Mouse (Mus musculus) embryonic facial prominence, embryonic 11.5 days (tissue): ENCODE results near the gene Szrd1. TPM values are rescaled to one million over a fixed set of nuclear protein-coding genes. Genes with fewer than 3 reads are reported as not detected.
A peak's percentile ranks its signal among the peaks of the same experiment; 100 is the strongest.

Experiments
- ATAC-seq: fragments of 200-750 bp; cut with Nextera tagmentation; replicated peaks from 2 replicates; pipeline ENCODE4 v1.8.0; 2017; ENCODE audit warnings: low read depth; ENCODE audit not compliant: insufficient number of reproducible peaks, low FRiP score, low TSS enrichment
- DNase-seq: peaks from one replicate; pipeline ENCODE4 v3.0.0-alpha.2; 2015; ENCODE audit warnings: low spot score
- H3K27ac ChIP-seq: fragments of 300-500 bp; sonication (generic); replicated peaks from 2 replicates; pipeline ENCODE4 v1.5.1; 2014; ENCODE audit warnings: mild to moderate bottlenecking, low read depth, low read length, control low read depth
- H3K27me3 ChIP-seq: fragments of 300-500 bp; sonication (generic); 2 replicates; pipeline ENCODE4 v1.6.1; 2014; ENCODE audit warnings: mild to moderate bottlenecking, low read length, moderate library complexity, mixed read lengths; ENCODE audit not compliant: control insufficient read depth, insufficient read depth
- H3K36me3 ChIP-seq: fragments of 300-500 bp; sonication (generic); replicated peaks from 2 replicates; pipeline ENCODE4 v1.6.1; 2014; ENCODE audit warnings: low read depth, mild to moderate bottlenecking, low read length, moderate library complexity, mixed read lengths; ENCODE audit not compliant: control insufficient read depth, insufficient read depth
- H3K4me1 ChIP-seq: fragments of 300-500 bp; sonication (generic); 2 replicates; pipeline ENCODE4 v1.6.1; 2014; ENCODE audit warnings: low read length, mixed read lengths; ENCODE audit not compliant: control insufficient read depth, insufficient read depth
- H3K4me2 ChIP-seq: fragments of 300-500 bp; sonication (generic); 2 replicates; pipeline ENCODE4 v1.6.1; 2014; ENCODE audit warnings: low read depth, mild to moderate bottlenecking, control low read depth, low read length, moderate library complexity
- H3K4me3 ChIP-seq: fragments of 300-500 bp; sonication (generic); 2 replicates; pipeline ENCODE4 v1.5.1; 2014; ENCODE audit warnings: low read depth, low read length, control low read depth
- H3K9ac ChIP-seq: fragments of 300-500 bp; sonication (generic); replicated peaks from 2 replicates; pipeline ENCODE4 v1.6.1; 2014; ENCODE audit warnings: mild to moderate bottlenecking, control low read depth, low read length
- H3K9me3 ChIP-seq: fragments of 300-500 bp; sonication (generic); replicated peaks from 2 replicates; pipeline ENCODE4 v1.6.1; 2016; ENCODE audit warnings: mild to moderate bottlenecking, low read length, inconsistent platforms, mixed read lengths; ENCODE audit not compliant: control insufficient read depth
- WGBS: fragments of 180-500 bp; shearing (Covaris S2); extraction: QIAGEN DNeasy Blood & Tissue Kit; methylation state at CpG from one replicate; pipeline ENCODE4 v1.1.7; 2014; 5-methylcytosine and 5-hydroxymethylcytosine counted together
- polyA plus RNA-seq: library from polyadenylated mRNA; unstranded; fragments of >200 nt; fragmentation: Nextera tagmentation; extraction: Ambion mirVana; gene quantifications from 2 replicates; pipeline ENCODE4 v1.2.1, GENCODE M21; 2014

Szrd1 gene
- polyA plus RNA-seq, 1 experiment from 2014 or later: 36.6 TPM

DNA sequence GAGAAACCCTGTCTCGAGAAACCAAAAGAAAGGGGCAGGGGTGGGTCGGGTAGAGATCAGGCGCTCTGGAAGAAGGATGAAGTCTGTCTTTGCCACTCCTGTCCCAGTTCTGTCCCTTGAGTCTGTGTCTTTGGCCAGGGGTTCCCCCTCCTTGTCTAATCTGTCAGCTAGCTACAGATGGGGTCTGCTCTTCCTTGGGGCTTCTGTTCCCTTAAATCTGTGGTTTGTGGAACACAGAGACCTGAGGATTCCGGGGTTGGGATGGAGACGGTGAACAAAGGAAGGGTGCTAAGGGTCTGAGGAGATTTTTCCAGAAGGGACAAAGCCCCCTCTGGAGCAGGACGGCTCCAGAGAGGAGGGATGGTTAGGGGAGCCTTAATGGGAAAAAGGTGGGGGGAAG, 51.5 kb downstream of the Szrd1 start, which contains the start of gene Spata21:
Gene Spata21 (plus strand): TSS at position 301 of the 400 bp plus-strand sequence.
- ATAC-seq (no peak), DNase-seq (no peak)
- Histone ChIP-seq H3K4me1 (no peaks in the 10 kb centered on the region), H3K9ac (no peak within 1 kb of the TSS; the same call in 1 of the 2 replicates), H3K4me3 (no peak within 1 kb of the TSS), H3K27me3 (no peaks in the 10 kb centered on the region), H3K4me2 (no peak within 1 kb of the TSS), H3K36me3 (no peaks in the 10 kb centered on the region), H3K27ac (no peak within 1 kb of the TSS), H3K9me3 (no peaks in the 10 kb centered on the region)
- WGBS: 74% methylated on average over 6 of the region's 6 CpGs

- H3K4me1 ChIP-seq: no peaks in the 10 kb centered on the region
- no peak overlapping the region for H3K4me3 ChIP-seq
- WGBS: 74% methylated on average over 10 of the region's 10 CpGs
- no peaks in the 10 kb centered on the region for H3K9me3 ChIP-seq
- H3K4me2 ChIP-seq: no peak overlapping the region
- H3K9ac ChIP-seq: no peak overlapping the region
- no peaks in the 10 kb centered on the region for H3K27me3 ChIP-seq
- no peak for DNase-seq
- H3K36me3 ChIP-seq: no peaks in the 10 kb centered on the region
- no peak overlapping the region for H3K27ac ChIP-seq
- no peak for ATAC-seq
Measured at GRCm38 (mm10) chr4:141086862-141087261, 52.7 kb downstream of the Szrd1 start.

- ATAC-seq (no peak), DNase-seq (no peak)
- 70% methylated on average over 18 of the region's 18 CpGs for WGBS
- Histone ChIP-seq H3K27me3 (no peaks in the 10 kb centered on the region), H3K9ac (no peak overlapping the region), H3K36me3 (no peaks in the 10 kb centered on the region), H3K4me3 (no peak overlapping the region), H3K27ac (no peak overlapping the region), H3K4me1 (no peaks in the 10 kb centered on the region), H3K9me3 (no peaks in the 10 kb centered on the region), H3K4me2 (no peak overlapping the region)
Measured at GRCm38 (mm10) chr4:141078510-141079137, 61.0 kb downstream of the Szrd1 start.

- Histone ChIP-seq H3K27ac (no peak within 1 kb of the TSS), H3K9me3 (no peaks in the 10 kb centered on the region), H3K4me1 (no peaks in the 10 kb centered on the region), H3K4me2 (peak within 1 kb of the TSS; percentile 91), H3K4me3 (peak within 1 kb of the TSS; percentile 89), H3K27me3 (no peaks in the 10 kb centered on the region), H3K9ac (peak within 1 kb of the TSS; percentile 83), H3K36me3 (no peaks in the 10 kb centered on the region)
- ATAC-seq (peak; percentile 95), DNase-seq (peak; percentile 98)
- under 1% methylated on average over 67 of the region's 67 CpGs for WGBS
Measured at GRCm38 (mm10) chr4:141077681-141078509, 61.7 kb downstream of the Szrd1 start, which contains the start of gene Necap2. Necap2 (minus strand) TSS chr4:141078357.

DNA sequence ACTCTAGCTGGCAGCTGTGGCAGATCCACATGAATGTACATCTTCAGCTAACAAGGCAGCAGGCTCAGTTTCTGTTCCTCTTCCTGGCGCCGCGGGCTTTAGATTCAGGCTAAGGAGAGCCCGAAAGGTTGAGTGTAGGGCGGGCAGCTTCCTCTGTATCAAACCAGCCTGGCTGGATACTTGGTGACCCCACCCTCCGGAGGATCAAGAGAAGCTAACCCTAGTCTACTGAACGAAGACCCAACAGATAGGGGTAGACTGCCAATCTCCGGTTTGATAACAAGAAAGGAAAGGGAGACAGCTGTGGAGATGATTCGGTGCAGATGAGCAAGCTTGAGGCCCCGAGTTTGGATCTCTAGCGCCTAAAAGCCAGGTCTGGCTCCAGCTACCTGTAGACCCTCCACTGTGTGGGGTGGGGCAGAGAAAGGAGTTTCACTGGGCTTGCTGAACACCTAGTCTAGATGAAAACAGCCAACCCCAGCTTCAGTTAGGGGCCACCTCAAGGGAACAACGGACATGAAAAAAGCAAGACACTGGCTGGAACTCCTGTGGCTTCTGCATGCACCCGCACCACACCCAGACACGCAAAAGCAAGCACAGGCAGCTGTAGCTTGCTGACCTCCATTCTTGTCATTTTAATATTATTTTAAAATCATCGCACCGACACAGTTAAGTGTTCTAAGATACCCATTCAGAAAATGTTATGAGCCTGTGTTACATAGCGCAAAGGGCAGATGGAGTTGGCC, 62.6 kb downstream of the Szrd1 start:
- H3K9ac ChIP-seq: peak overlapping the region; percentile 83
- no peaks in the 10 kb centered on the region for H3K4me1 ChIP-seq
- H3K4me2 ChIP-seq: peak overlapping the region; percentile 91
- no peaks in the 10 kb centered on the region; the same call in 1 of the 2 replicates for H3K36me3 ChIP-seq
- H3K27ac ChIP-seq: no peak overlapping the region
- no peaks in the 10 kb centered on the region for H3K27me3 ChIP-seq
- WGBS: 80% methylated on average over 17 of the region's 17 CpGs
- peak overlapping the region; percentile 89 for H3K4me3 ChIP-seq
- DNase-seq (no peak), ATAC-seq (no peak)
- no peaks in the 10 kb centered on the region for H3K9me3 ChIP-seq

DNA sequence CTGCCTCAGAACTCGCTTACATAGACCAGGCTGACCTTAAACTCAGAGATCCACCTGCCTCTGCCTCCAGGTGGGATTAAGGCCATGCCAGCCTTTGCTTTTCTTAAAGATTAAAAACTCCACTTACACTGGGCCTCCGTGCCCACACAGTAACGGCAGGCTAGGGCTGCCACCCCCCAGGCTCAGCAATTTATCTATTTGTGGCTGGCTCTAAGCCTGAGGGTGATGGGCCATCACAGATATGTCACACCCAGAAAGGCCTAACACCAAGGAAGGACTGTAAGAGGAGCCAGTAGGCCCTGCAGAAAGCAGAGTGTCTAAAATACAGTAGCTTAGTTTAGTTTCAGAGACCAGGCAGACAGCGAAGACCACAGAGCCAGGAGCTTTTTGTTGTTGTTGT, 65.5 kb downstream of the Szrd1 start:
- H3K27ac ChIP-seq: no peak overlapping the region
- 90% methylated on average over 4 of the region's 4 CpGs for WGBS
- H3K4me3 ChIP-seq: no peak overlapping the region
- DNase-seq: no peak
- H3K9me3 ChIP-seq: no peaks in the 10 kb centered on the region
- no peaks in the 10 kb centered on the region for H3K27me3 ChIP-seq
- no peak overlapping the region for H3K9ac ChIP-seq
- H3K4me1 ChIP-seq: no peaks in the 10 kb centered on the region
- H3K36me3 ChIP-seq: peaks cover 3% of the 10 kb centered on the region
- no peak overlapping the region for H3K4me2 ChIP-seq
- ATAC-seq: no peak

DNA sequence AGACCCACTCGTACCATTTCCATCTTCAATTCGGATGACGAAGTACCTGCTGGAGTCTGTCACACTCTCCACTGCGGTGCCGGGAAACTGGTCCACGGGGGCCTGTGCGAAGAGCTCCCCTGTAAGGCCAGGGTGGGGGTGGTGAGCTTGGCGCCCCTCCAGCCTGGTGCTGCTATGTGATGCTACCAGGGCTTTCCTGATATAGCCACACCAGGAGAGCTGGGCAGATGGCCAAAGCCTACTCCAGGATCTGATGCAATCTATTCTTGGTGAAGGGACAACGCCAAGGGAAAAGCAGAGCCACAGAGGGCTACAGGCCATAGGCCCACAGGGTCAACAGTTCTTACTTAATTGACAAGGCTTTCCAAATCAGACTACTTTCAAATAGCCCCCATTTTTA, 65.9 kb downstream of the Szrd1 start:
- no peak overlapping the region for H3K9ac ChIP-seq
- no peak overlapping the region for H3K27ac ChIP-seq
- ATAC-seq (no peak), DNase-seq (no peak)
- no peak overlapping the region for H3K4me2 ChIP-seq
- H3K9me3 ChIP-seq: no peaks in the 10 kb centered on the region
- no peaks in the 10 kb centered on the region for H3K4me1 ChIP-seq
- H3K4me3 ChIP-seq: no peak overlapping the region
- H3K27me3 ChIP-seq: no peaks in the 10 kb centered on the region
- 94% methylated on average over 9 of the region's 9 CpGs for WGBS
- H3K36me3 ChIP-seq: peaks cover 5% of the 10 kb centered on the region
